Mouse (Mus musculus) frontal cortex, adult (tissue): ENCODE measurements around the gene Slmap.
A peak's percentile ranks its signal among the peaks of the same experiment; 100 is the strongest.

Experiments used
- ATAC-seq: cut with Nextera tagmentation; 2 replicates; pipeline ENCODE4 v1.9.2; 2017; ENCODE audit warnings: mild to moderate bottlenecking, moderate library complexity, mixed read lengths; ENCODE audit not compliant: low TSS enrichment

Gene Slmap

GRCm38 (mm10) chr14:26467974-26468373, 66.8 kb downstream of the Slmap start:
- ATAC-seq: no peak

DNA sequence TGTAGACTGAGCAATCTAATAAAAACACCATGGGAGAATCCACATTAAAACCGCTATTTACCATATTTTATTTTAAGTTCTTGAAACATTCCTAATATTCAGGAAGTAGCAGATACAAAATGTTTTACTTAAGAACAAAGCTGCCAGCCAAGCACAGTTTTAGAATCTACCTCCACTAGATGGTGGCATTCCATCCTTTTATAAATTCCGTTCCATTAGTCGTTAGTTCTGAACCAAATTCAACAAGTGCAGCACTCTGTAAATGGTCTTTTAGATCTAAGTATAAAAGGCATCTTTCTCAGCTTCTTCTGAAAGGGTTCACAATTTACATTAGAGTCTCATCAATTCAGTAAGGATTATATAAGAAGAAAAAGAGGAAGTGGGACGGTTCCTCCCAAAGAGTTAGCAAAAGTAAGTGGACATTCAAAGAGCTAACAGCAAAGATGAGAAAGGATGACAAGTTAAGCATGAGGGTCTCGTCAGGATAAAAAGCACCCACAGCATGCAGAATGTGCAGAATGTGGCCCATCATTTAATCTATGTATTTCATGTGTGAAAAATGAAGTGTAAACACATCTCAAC, 68.1 kb downstream of the Slmap start:
- no peak for ATAC-seq

GRCm38 (mm10) chr14:26465898-26466297, 68.8 kb downstream of the Slmap start:
- no peak for ATAC-seq

DNA sequence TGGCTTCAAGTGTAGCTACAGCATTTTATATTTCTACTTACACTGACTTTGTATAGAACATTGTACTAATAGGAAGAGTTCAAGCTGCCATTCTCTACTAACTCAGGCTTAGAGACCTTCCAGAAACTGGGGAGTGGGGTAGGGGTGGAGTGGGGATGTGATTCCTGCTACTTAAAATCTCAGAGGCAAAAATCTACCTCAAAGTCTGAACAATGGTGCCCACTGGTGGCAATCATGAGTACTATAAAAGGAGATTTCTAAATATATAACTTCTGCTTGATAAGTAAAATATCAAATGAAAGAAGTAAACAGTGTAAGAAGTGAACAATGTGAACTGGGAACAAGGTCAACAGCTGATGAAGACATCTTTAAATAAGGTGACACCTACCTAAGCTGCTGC, 75.2 kb downstream of the Slmap start:
- no peak for ATAC-seq

DNA sequence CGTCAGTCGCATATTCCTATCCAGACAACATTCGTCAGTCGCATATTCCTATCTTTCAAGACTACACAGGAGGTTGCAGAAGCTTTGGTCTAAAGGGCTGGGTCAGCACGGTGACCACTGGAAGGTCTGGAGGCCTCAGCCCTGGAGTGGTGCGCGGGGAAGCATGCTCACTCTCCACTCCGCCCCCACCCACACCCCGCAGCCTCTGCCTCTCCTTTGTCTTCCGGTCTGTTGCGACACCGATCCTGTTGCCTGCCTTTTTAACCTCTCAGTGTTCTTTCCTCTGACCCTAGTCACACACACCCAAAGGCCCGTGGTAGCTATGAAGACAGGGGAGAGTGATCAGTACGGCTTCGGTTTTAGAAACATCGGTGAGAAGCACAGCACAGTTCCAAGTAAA, 79.9 kb downstream of the Slmap start:
- ATAC-seq: no peak

DNA sequence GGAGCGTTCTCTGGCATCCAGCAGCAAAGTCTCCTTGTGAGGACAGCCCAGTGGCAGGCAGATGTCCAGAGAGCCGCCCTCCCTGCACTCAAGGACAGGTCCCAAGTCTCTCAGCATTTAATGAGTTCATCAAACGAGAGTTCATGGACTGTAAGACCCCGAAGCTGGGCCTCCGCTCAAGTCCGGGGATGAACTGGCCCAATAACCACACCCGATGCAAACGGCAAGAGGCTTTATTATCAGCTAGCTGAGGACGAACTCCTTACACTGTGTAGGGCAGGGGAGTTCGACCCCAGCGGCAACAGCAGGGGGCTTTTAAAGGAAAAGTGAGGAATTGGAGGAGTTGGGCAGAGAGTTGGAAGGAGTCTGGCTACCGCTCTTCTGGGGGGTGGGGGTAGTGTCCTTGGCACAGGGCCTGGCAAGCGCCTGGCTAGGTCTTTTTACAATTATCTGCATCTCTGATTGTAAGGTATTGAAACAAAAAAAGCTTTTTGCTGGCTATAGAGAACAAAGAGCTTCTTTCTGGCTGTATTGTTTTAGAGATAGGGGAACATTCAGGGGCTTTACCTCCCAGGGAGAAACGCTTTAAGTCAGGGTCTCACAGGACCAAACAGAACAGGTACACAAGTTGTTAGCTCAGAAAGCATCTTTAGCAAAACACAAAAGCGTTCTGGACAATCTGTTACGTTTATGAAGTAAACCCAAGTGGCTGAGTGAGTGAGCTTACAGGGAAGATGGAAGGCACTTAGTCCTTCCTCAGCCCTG, 84.5 kb downstream of the Slmap start:
- ATAC-seq: 0 out of 2 replicates have a peak, but pooled peaks have one; percentile 47

- peak; percentile 82 for ATAC-seq
These were observed 86.2 kb downstream of the Slmap start for GRCm38 (mm10) chr14:26448581-26448980.

DNA sequence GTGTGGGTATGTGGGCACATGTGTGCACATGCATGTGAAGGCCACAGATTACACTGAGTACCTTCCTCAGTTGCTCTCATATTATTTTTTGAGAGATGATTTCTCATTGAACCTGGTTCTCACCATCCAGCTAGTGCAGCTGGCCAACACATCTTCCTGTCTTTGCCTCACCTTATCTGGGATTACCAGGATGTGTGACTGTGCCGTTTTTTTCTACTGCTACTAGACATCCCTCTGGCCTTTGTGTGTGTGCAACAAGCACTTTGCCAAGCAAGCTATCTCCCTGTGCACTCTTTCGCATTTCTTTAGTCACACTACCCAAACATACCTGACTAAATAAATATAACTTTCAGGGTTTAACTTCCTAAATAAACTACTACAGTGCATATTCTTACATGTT, 87.5 kb downstream of the Slmap start:
- no peak for ATAC-seq

GRCm38 (mm10) chr14:26446538-26446937, 88.2 kb downstream of the Slmap start:
- no peak for ATAC-seq

GRCm38 (mm10) chr14:26442534-26442933, 92.2 kb downstream of the Slmap start:
- no peak for ATAC-seq

DNA sequence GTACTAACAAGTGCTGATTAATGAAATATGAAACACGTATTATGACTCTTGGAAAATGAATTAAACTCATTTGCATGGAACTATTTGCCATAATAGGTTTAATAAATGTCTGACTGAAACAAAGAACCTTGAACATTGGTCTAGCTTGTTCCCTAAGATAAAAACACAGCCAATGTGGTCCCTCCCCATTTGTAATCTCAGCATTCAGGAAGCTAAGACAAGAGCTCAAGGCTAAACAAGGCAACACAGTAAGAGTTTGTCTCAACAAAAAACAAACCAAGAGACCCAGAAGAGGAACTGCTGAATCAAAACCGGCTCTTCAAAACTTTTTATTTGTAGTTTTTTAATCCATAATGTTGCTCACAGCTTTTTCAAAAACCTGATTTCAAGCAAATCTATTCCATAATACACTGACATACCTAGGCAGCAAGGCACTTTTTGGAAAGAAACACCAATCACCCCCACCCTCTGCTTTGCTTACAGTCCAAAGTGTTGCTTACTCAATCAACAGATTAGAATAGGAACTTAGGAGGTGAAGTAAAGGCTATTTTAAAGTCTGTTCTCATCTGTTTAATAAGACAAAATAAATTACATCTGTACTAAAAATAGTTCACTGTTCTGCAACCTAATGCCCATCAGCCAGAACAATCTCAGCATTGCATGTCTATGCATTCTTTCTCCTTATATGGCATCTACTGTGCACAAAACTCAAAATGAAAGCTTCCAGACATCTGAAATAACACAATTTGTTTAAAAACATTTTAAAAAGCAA, 93.5 kb downstream of the Slmap start:
- ATAC-seq: no peak

DNA sequence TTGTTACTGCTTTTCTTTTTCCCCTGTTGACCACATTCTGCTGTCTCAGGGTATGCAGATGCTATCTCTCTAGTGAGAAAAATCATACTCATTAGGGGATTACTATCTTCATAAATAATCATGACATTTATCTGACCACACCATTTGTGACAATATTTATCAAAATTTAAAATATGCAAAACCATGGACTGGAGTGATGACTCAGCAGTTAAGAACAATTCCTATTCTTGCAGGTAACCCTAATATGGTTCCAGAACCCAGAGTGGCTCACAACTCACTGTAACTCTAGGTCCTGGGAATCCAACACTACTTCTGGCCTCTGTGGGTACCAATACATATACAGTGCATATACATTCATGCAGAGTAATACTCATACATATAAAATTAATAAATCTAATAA, 94.7 kb downstream of the Slmap start:
- no peak for ATAC-seq

GRCm38 (mm10) chr14:26437771-26438170, 97.0 kb downstream of the Slmap start:
- no peak for ATAC-seq

DNA sequence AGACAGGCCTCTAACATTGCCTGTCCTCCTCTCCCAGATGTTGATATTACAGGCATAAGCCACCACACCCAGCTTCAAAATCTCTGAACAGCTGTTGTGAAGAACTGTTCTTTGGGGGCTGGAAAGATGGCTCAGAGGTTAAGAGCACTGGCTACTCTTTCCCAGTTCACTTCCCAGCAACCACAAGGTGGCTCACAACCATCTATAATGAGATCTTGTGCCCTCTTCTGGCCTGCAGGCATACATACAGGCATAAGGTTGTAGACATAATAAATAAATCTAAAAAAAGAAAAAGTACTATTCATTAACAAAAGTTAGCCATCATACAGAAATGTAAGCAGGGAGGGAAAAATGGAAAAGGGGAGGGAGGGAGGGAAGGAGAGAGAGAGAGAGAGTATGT, 98.4 kb downstream of the Slmap start:
- ATAC-seq: no peak

DNA sequence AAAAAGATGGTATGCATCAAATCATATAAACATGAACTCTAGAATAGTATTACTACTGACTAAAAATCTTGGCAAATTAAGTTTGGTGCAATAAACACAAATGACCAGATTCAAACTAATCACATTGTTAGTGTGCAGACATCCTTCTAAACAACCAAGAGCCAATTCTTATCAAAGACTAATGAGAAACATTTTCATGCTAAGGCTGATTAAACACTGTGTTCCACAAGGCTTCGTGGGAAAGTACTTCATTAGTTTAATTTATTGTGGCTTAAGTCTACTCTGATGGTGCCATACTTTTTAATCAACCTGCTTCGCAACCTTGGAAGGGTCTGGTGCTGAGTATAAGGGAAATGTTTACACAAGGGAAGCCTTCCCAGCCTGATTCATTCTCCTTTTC, 102.4 kb downstream of the Slmap start:
- no peak for ATAC-seq

DNA sequence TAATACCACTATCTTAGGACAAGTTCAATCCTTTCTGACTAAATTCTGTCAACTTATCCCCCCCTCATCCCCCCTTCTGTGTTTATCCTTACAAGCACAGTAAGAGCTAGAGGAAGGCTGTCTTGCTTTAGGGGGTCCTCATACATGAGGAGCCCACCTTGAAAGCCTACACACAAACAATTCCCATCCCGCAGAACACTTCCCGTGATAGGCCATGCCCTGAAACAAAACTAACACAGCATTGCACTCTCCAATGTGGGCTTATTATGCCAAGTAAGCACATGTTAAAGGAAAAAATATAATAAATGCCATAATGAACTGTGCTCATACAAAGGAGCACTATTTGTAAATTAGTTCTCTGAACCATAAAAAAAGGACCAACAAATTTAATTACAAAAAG, 102.8 kb downstream of the Slmap start:
- ATAC-seq: no peak

- ATAC-seq: no peak
These were observed 114.5 kb downstream of the Slmap start for GRCm38 (mm10) chr14:26420231-26420630.

- ATAC-seq: no peak
These were observed 116.8 kb downstream of the Slmap start for GRCm38 (mm10) chr14:26417956-26418355.

- ATAC-seq: no peak
These were observed 117.6 kb downstream of the Slmap start for GRCm38 (mm10) chr14:26417088-26417487.

GRCm38 (mm10) chr14:26413581-26413980, 121.2 kb downstream of the Slmap start:
- no peak for ATAC-seq

DNA sequence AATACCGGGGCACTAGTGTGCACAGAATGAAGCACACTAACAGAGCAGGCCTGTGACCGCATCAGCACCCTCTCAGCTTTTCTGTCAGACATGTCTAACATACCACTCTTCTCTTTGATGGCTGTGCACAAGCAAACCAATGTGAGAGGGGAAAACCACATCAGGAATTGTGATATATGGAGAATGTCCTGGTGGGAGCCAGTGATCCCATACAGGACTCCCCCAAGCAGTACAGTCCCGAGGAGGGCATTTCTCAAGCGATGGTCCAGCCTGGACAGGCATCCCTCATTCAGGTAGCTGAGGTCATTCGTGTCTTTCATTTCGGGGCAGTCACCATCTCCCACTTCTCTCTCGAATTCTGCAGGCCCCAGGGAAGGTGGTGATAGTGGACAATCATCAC, 128.0 kb downstream of the Slmap start:
- ATAC-seq: no peak

DNA sequence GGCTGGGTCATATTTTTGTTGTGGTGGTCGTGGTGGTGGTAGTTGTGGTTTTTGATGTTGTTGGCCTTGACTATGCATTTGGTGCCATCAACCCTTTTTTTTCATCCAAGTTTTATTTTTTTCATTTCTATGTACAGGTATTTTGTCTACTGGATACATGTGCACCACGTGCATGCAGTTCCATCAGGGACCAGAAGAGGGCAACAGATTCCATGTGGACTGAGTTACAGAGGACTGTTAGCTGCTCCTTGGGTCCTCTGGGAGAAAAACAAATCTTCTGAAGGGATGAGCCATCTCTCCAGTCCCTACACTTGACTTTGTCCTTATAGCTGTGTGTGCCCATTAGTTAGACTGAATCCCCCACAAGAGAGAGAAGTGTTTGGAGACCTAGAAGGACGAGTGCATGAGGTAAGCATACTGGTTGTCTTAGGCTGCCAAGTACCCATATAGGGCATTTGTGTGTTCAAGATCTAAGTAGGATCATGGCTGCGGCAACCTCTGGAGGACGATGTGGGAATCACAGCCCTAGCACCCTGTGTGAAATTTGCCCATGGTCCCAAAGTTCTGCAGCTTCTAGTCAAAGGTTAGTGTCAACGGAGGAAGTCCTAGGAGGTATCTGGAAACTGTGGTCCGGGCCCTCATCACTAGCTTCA, 136.1 kb downstream of the Slmap start:
- no peak for ATAC-seq
